8 mouse cellular contexts compared by ENCODE assay signal in the genomic region with DNA sequence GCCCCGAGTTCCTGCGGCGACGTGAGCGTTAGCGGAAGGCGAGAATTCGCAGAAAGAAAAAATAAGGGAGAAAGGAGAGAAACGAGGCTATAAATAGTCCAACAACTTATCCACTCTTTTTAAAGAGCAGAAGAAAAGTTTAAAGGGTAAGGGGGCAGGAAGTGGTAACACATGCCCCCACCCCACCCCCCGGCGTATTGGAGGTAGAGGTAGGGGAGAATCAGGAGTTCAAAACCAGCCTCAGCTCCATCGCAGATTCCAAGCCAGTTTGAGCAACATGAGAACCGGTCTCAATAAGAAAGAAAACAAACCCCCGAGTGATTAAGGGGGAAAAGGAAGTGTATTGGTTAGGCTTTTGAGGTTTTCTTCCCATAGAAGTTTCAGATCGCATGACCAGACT. TPM values are rescaled to one million over a fixed set of nuclear protein-coding genes. Genes with fewer than 3 reads are reported as not detected.
DNase-seq lines count a peak whose midpoint lies in the region; ATAC-seq and TF ChIP-seq lines count a peak whose summit lies in the region.

No protein-coding gene starts in this region.

- H3K27ac ChIP-seq in cerebellum, adult 2 months (ENCODE audit: insufficient read depth, low read length): peak overlapping the region; percentile 84
- H3K27ac ChIP-seq in intestine, embryonic 16.5 days (ENCODE audit: low read length): peak overlapping the region; percentile 88
- H3K27ac ChIP-seq in small intestine, adult 2 months (ENCODE audit: insufficient read depth, low read depth, low read length): peak overlapping the region; percentile 79; the same call in 1 of the 2 replicates

- H3K9ac ChIP-seq in intestine, embryonic 16.5 days (ENCODE audit: low read depth, low read length): peak overlapping the region; percentile 90

- no peaks in the 10 kb centered on the region for H3K27me3 ChIP-seq in cerebellum, adult 2 months (ENCODE audit: control insufficient read depth, insufficient read depth, low read length)
- H3K27me3 ChIP-seq in intestine, embryonic 16.5 days (replicated peaks; ENCODE audit: control insufficient read depth, insufficient read depth, low read length): no peaks in the 10 kb centered on the region
- H3K27me3 ChIP-seq in small intestine, adult 2 months (ENCODE audit: control insufficient read depth, insufficient read depth, low read length): no peaks in the 10 kb centered on the region

- DNase-seq in cerebellum, adult 2 months: no peak
- no peak for DNase-seq in cerebellum, adult 11 months
- DNase-seq in retina, embryonic 14.5 days (ENCODE audit: low spot score): peak; percentile 28
- no peak for DNase-seq in retina, postnatal 1 day
- DNase-seq in spleen, adult 12 weeks (ENCODE audit: low spot score): no peak
- no peak for DNase-seq in frontal cortex, adult 2 months (ENCODE audit: extremely low spot score in 1 of 2, low spot score in 1 of 2)

- peaks cover 13% of the 10 kb centered on the region for H3K36me3 ChIP-seq in intestine, embryonic 16.5 days (ENCODE audit: control insufficient read depth, insufficient read depth, low read length)
- H3K36me3 ChIP-seq in small intestine, adult 2 months (ENCODE audit: control insufficient read depth, insufficient read depth, low read length): peaks cover 9% of the 10 kb centered on the region

- peak overlapping the region; percentile 84 for H3K4me3 ChIP-seq in cerebellum, adult 2 months (replicated peaks; ENCODE audit: insufficient read depth, low read depth, low read length)
- H3K4me3 ChIP-seq in intestine, embryonic 16.5 days (ENCODE audit: low read length): peak overlapping the region; percentile 81
- H3K4me3 ChIP-seq in small intestine, adult 2 months (ENCODE audit: low read depth, low read length): peak overlapping the region; percentile 88

- TF ChIP-seq POLR2A in cerebellum, adult 2 months (IDR thresholded peaks at IDR 0.05; ENCODE audit: borderline replicate concordance, insufficient read depth, low read length): no peak
- TF ChIP-seq POLR2A in small intestine, adult 2 months (IDR thresholded peaks at IDR 0.05; ENCODE audit: low read depth, low read length): no peak

- H3K9me3 ChIP-seq in intestine, embryonic 16.5 days (ENCODE audit: control insufficient read depth, low read length): no peaks in the 10 kb centered on the region

- TF ChIP-seq CTCF in cerebellum, adult 2 months (IDR thresholded peaks at IDR 0.05; ENCODE audit: borderline replicate concordance, insufficient read depth, low read depth, low read length): no peak
- TF ChIP-seq CTCF in small intestine, adult 2 months (IDR thresholded peaks at IDR 0.05; ENCODE audit: extremely low read depth, insufficient read length, insufficient replicate concordance, low read depth, low read length): no peak

- H3K4me2 ChIP-seq in intestine, embryonic 16.5 days (ENCODE audit: low read depth, low read length): peak overlapping the region; percentile 98

- H3K4me1 ChIP-seq in cerebellum, adult 2 months (ENCODE audit: control insufficient read depth, insufficient read depth, low read length): peaks cover 5% of the 10 kb centered on the region; the same call in 1 of the 2 replicates
- H3K4me1 ChIP-seq in intestine, embryonic 16.5 days (ENCODE audit: control insufficient read depth, insufficient read depth, low read length): peaks cover 16% of the 10 kb centered on the region
- peaks cover 13% of the 10 kb centered on the region for H3K4me1 ChIP-seq in small intestine, adult 2 months (ENCODE audit: control insufficient read depth, insufficient read depth, insufficient read length, low read length)

- 11% methylated on average over 15 of the region's 15 CpGs for WGBS in cerebellum, adult 2 months
- WGBS in intestine, embryonic 16.5 days: 11% methylated on average over 15 of the region's 15 CpGs
- 5% methylated on average over 15 of the region's 15 CpGs for WGBS in small intestine, adult 2 months

- no peak for ATAC-seq in intestine, embryonic 16.5 days

RNA-seq across cellular contexts. Expression of a gene that starts 0.4 kb away (rescaled TPM):
- 276 and 289 TPM in 2 replicates for polyA plus RNA-seq in cerebellum, adult 2 months (2012; rRNA removed)
- 170 and 176 TPM in 2 replicates for polyA plus RNA-seq in intestine, embryonic 16.5 days (2015; fragmentation: Nextera tagmentation; extraction: Ambion mirVana)
- 82.6 and 131 TPM in 2 replicates for polyA plus RNA-seq in small intestine, adult 2 months (2012; rRNA removed)
- polyA plus RNA-seq in frontal cortex, adult 2 months (2012; rRNA removed): 261 and 265 TPM in 2 replicates

RNA-seq across cellular contexts. Expression of a gene that starts 30.7 kb away (rescaled TPM):
- 104 and 109 TPM in 2 replicates for polyA plus RNA-seq in cerebellum, adult 2 months (2012; rRNA removed)
- 1.9 and 2.0 TPM in 2 replicates for polyA plus RNA-seq in intestine, embryonic 16.5 days (2015; fragmentation: Nextera tagmentation; extraction: Ambion mirVana)
- polyA plus RNA-seq in small intestine, adult 2 months (2012; rRNA removed): 2.8 and 5.0 TPM in 2 replicates
- polyA plus RNA-seq in frontal cortex, adult 2 months (2012; rRNA removed): 181 and 198 TPM in 2 replicates

RNA-seq across cellular contexts. Expression of a gene that starts 34.6 kb away (rescaled TPM):
- 669 and 677 TPM in 2 replicates for polyA plus RNA-seq in cerebellum, adult 2 months (2012; rRNA removed)
- polyA plus RNA-seq in intestine, embryonic 16.5 days (2015; fragmentation: Nextera tagmentation; extraction: Ambion mirVana): 296 and 299 TPM in 2 replicates
- 212 and 412 TPM in 2 replicates for polyA plus RNA-seq in small intestine, adult 2 months (2012; rRNA removed)
- polyA plus RNA-seq in frontal cortex, adult 2 months (2012; rRNA removed): 689 and 754 TPM in 2 replicates

RNA-seq across cellular contexts. Expression of a gene that starts 43.2 kb away (rescaled TPM):
- polyA plus RNA-seq in cerebellum, adult 2 months (2012; rRNA removed): 57.3 and 64.8 TPM in 2 replicates
- 8.9 and 10.3 TPM in 2 replicates for polyA plus RNA-seq in intestine, embryonic 16.5 days (2015; fragmentation: Nextera tagmentation; extraction: Ambion mirVana)
- 28.6 and 57.0 TPM in 2 replicates for polyA plus RNA-seq in small intestine, adult 2 months (2012; rRNA removed)
- polyA plus RNA-seq in frontal cortex, adult 2 months (2012; rRNA removed): 49.5 and 54.7 TPM in 2 replicates

RNA-seq across cellular contexts. Expression of a gene that starts 45.8 kb away (rescaled TPM):
- 958 and 983 TPM in 2 replicates for polyA plus RNA-seq in cerebellum, adult 2 months (2012; rRNA removed)
- 87.8 and 173 TPM in 2 replicates for polyA plus RNA-seq in intestine, embryonic 16.5 days (2015; fragmentation: Nextera tagmentation; extraction: Ambion mirVana)
- polyA plus RNA-seq in small intestine, adult 2 months (2012; rRNA removed): 683 and 1,784 TPM in 2 replicates
- polyA plus RNA-seq in frontal cortex, adult 2 months (2012; rRNA removed): 1,541 and 1,645 TPM in 2 replicates

Comparison
In these comparisons a context has a peak if more than half of its experiments do, and no peak if none do; other contexts are left out.
1. RNA of a gene that starts 30.7 kb away (polyA plus RNA-seq): 181 to 198 TPM in frontal cortex, adult 2 months and 104 to 109 TPM in cerebellum, adult 2 months; 2.8 to 5.0 TPM in small intestine, adult 2 months and 1.9 to 2.0 TPM in intestine, embryonic 16.5 days; every median in the first group is over 10 times any median in the second.
2. Peak in every context shown above with its lines, with median percentiles within 50 percentile points of each other: H3K27ac ChIP-seq and H3K4me3 ChIP-seq.